Mouse (Mus musculus) erythroblast, embryonic 14.5 days (primary cell): Measurements from ENCODE around the gene Cpne1.

Experiments
- GATA1 ChIP-seq: IDR thresholded peaks from 2 replicates; pipeline ENCODE4 v1.6.1; 2012; ENCODE audit warnings: low read length, inconsistent platforms, mixed read lengths
- TAL1 ChIP-seq: IDR thresholded peaks from 3 replicates; pipeline ENCODE4 v1.6.1; 2012; ENCODE audit warnings: low read length, inconsistent platforms, mixed read lengths

- TF ChIP-seq GATA1 (no peak), TAL1 (no peak)
Measured at GRCm38 (mm10) chr2:156135695-156136094, 23.9 kb upstream of the Cpne1 start.
